Comparison of ENCODE assay signal across 7 mouse cellular contexts in the genomic region with DNA sequence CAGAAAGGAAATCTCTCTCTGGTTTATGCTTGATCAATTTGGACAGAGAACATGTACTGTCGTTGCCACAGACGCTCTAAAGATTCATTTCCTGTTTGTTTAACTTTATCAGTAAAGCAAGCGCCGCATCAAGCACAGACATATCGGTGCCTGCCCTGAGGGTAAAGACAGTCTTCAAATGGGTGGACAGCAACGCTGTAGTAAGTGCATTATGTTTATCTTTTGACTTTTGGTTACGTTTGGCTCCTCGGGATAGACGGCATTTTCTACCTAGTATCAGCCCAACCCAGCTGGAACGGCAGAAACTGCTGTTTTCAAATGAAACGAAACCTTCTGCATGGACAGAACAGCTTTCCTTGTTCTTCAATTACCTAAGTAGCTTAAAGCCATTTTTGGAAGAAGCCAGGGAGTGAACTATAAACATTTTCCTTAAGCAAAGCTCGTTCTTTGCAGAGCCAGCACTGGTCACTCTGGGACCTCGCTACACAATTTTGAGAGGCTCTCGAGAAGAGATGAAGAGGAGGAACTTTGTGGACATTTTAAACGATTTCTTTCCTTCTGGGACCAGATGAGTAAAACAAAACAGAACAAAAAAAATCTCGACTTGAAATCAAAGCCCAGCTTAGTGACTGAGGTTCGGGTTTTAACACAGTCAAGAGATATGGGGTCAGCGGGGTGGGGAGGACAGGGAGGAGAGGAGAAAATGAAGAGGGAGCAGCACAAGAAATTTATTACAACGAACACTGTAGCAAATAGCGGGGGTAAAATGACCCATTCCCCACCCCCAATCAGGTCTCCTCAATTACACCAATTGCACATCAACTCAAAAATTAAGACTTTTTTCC.
DNase-seq lines count a peak whose midpoint lies in the region; ATAC-seq and TF ChIP-seq lines count a peak whose summit lies in the region.

No protein-coding gene starts in this region.

- H3K4me2 ChIP-seq in stomach, postnatal 0 days (replicated peaks; ENCODE audit: low read depth): peak overlapping the region; percentile 47

- TF ChIP-seq EP300 in stomach, postnatal 0 days (optimal IDR thresholded peaks at IDR 0.05): no peak

- no peaks in the 10 kb centered on the region for H3K27me3 ChIP-seq in spleen, adult 2 months (ENCODE audit: control insufficient read depth, insufficient read depth, low read length)
- H3K27me3 ChIP-seq in stomach, postnatal 0 days (ENCODE audit: control insufficient read depth, insufficient read depth, low read length): no peaks in the 10 kb centered on the region

- ATAC-seq in stomach, postnatal 0 days (ENCODE audit: low FRiP score, low TSS enrichment): 0 out of 2 replicates have a peak, but pooled peaks have one; percentile 35

- H3K27ac ChIP-seq in spleen, adult 2 months (ENCODE audit: insufficient read depth, low read length): peak overlapping the region; percentile 43; the same call in 1 of the 2 replicates
- no peak overlapping the region for H3K27ac ChIP-seq in embryonic fibroblast, embryonic 13.5 days (ENCODE audit: insufficient read depth, low read length)
- peak overlapping the region; percentile 70 for H3K27ac ChIP-seq in stomach, postnatal 0 days (replicated peaks)

- H3K36me3 ChIP-seq in spleen, adult 2 months (ENCODE audit: control insufficient read depth, insufficient read depth, low read length): no peaks in the 10 kb centered on the region
- no peaks in the 10 kb centered on the region for H3K36me3 ChIP-seq in stomach, postnatal 0 days (ENCODE audit: control insufficient read depth, insufficient read depth, low read length)

- no peak for TF ChIP-seq CTCF in spleen, adult 2 months (IDR thresholded peaks at IDR 0.05; ENCODE audit: extremely low read depth, insufficient read depth, insufficient read length, insufficient replicate concordance)
- no peak for TF ChIP-seq CTCF in embryonic fibroblast, embryonic 13.5 days (IDR thresholded peaks at IDR 0.05; ENCODE audit: borderline replicate concordance, insufficient read depth, low read length)
- TF ChIP-seq CTCF in stomach, postnatal 0 days (IDR thresholded peaks at IDR 0.05; ENCODE audit: low read depth): no peak

- H3K9me3 ChIP-seq in stomach, postnatal 0 days (ENCODE audit: control insufficient read depth, low read length): no peaks in the 10 kb centered on the region

- no peak for TF ChIP-seq POLR2A in spleen, adult 2 months (IDR thresholded peaks at IDR 0.05; ENCODE audit: low read depth, low read length)
- TF ChIP-seq POLR2A in embryonic fibroblast, embryonic 13.5 days (IDR thresholded peaks at IDR 0.05; ENCODE audit: low read depth, low read length): no peak

- peak overlapping the region; percentile 43 for H3K9ac ChIP-seq in stomach, postnatal 0 days (ENCODE audit: low read length)

- peak; percentile 5 to 7 for DNase-seq in spleen, adult 2 months (ENCODE audit: low read depth in 1 of 2, low spot score in 2 of 2)
- DNase-seq in spleen, postnatal 10 days (ENCODE audit: low spot score in 2 of 2): no peak
- DNase-seq in kidney, postnatal 4 days: peak; percentile 16 to 36
- DNase-seq in stomach, postnatal 0 days (ENCODE audit: low spot score): peak; percentile 27
- DNase-seq in left cerebral cortex, postnatal 25 days (ENCODE audit: low spot score in 2 of 2): no peak
- DNase-seq in T-cell, adult 2 months (ENCODE audit: low spot score): no peak

- 36% methylated on average over 20 of the region's 20 CpGs for WGBS in spleen, adult 2 months
- WGBS in stomach, postnatal 0 days: 8% methylated on average over 20 of the region's 20 CpGs

- peak overlapping the region; percentile 54 for H3K4me3 ChIP-seq in spleen, adult 2 months (ENCODE audit: extremely low read depth, insufficient read depth, insufficient read length)
- H3K4me3 ChIP-seq in embryonic fibroblast, embryonic 13.5 days (ENCODE audit: insufficient read depth, low read length): 0 out of 2 replicates have a peak overlapping the region, but pooled peaks have one; percentile 8
- peak overlapping the region; percentile 41 for H3K4me3 ChIP-seq in stomach, postnatal 0 days (ENCODE audit: low read depth, low read length)

- H3K4me1 ChIP-seq in spleen, adult 2 months (ENCODE audit: control insufficient read depth, insufficient read depth, insufficient read length): peaks cover 2% of the 10 kb centered on the region; the same call in 1 of the 2 replicates
- H3K4me1 ChIP-seq in embryonic fibroblast, embryonic 13.5 days (ENCODE audit: control insufficient read depth, insufficient read depth, low read length): peaks cover 7% of the 10 kb centered on the region; the same call in 1 of the 2 replicates
- H3K4me1 ChIP-seq in stomach, postnatal 0 days (replicated peaks; ENCODE audit: control insufficient read depth, insufficient read depth): no peaks in the 10 kb centered on the region

- intact Hi-C loops in left cerebral cortex, postnatal 25 days (cut with DNase I): no loop called here

Comparison
In these comparisons a context has a peak if more than half of its experiments do, and no peak if none do; other contexts are left out.
1. DNase-seq: peak in spleen, adult 2 months (2 of 2), kidney, postnatal 4 days (2 of 2) and stomach, postnatal 0 days (single experiment); none in spleen, postnatal 10 days (0 of 2), left cerebral cortex, postnatal 25 days (0 of 2) and T-cell, adult 2 months (single experiment).
2. Peak in every context shown above with its lines, with median percentiles within 50 percentile points of each other: H3K4me3 ChIP-seq.